Mouse (Mus musculus): ENCODE measurements at regions not wholly inside any gene's neighbourhood (a gene's known extent, or its start where the extent isn't known, plus 50 kb on each side); places are given as distances from the start of the nearest gene placed in this dataset.

DNA sequence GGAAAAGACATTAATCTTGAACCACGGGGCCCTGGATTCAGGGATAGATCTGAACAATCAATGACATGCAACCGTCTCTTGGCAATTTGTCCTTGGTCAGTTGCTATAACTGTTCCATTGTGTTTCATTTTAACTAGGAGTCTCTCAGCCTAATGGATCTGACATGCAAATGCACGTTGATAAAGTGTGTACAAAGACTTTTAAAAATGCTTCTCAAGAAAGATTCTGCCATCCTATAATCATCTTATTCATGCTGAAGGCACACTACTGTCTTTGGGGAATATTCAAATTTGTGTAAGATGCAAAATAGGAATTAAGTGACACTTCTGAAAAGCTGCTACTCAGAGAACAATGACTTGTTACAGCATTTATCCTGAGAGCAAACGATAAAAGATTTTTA is 252.3 kb downstream of the Hdgfl1 start:
- DNase-seq (ENCODE audit: low spot score): no peak
- H3K4me3 ChIP-seq: no peak overlapping the region
- H3K27ac ChIP-seq: no peak overlapping the region
- 90% methylated on average over 4 of the region's 4 CpGs for WGBS
- H3K4me1 ChIP-seq: no peaks in the 10 kb centered on the region
- H3K27me3 ChIP-seq (ENCODE audit: low read depth, poor library complexity, severe bottlenecking): no peaks in the 10 kb centered on the region
- no peaks in the 10 kb centered on the region for H3K9me3 ChIP-seq (replicated peaks)
- H3K36me3 ChIP-seq: no peaks in the 10 kb centered on the region

DNA sequence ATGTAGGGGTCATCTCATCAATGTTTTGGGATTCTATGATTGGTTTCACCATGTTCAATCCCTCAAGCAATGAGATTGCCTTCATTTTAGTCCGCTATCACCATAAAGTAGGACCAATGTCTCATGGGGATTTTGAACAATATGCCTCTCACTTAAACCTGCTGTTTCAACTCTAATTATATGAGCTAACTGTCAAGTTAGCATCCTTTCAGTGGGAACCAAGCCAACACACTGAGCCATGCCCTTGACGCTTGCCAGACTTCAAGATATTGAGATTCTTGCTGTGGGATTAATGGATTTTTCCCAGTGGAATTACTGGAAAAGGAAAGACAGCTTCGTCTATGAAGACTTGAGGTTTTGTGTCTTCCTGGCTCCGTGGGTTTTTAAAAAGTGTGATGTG is 259.5 kb downstream of the Hdgfl1 start:
- Histone ChIP-seq H3K36me3 (no peaks in the 10 kb centered on the region), H3K27ac (no peak overlapping the region), H3K4me1 (no peaks in the 10 kb centered on the region), H3K4me3 (no peak overlapping the region), H3K9me3 (replicated peaks) (no peaks in the 10 kb centered on the region), H3K27me3 (ENCODE audit: low read depth, poor library complexity, severe bottlenecking) (no peaks in the 10 kb centered on the region)
- WGBS: 89% methylated on average over 4 of the region's 4 CpGs
- DNase-seq (ENCODE audit: low spot score): no peak

DNA sequence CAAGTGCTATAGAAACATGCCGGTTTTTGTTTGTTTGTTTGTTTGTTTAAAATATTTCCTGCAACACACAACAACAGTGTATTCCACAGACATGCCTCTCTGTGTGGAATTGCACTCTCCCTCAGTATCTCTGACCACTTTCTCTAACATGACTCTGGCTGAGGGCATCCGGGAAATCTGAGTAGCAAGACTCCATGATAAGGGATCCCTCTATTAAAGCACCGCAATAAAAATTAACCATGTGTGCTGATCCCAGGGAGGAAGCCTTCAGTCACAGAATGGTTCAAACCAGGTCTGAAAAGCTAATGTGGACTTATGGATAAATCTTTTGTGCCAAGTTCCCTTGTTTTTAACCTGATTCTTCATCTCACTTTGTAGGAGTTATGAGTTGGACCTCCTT is 260.1 kb downstream of the Hdgfl1 start:
- no peak for DNase-seq (ENCODE audit: low spot score)
- H3K4me1 ChIP-seq: no peaks in the 10 kb centered on the region
- no peak overlapping the region for H3K27ac ChIP-seq
- H3K9me3 ChIP-seq (replicated peaks): no peaks in the 10 kb centered on the region
- no peaks in the 10 kb centered on the region for H3K27me3 ChIP-seq (ENCODE audit: low read depth, poor library complexity, severe bottlenecking)
- H3K4me3 ChIP-seq: no peak overlapping the region
- H3K36me3 ChIP-seq: no peaks in the 10 kb centered on the region
- WGBS: 90% methylated on average over 3 of the region's 3 CpGs

GRCm38 (mm10) chr13:26503744-26504143 is 266.2 kb downstream of the Hdgfl1 start:
- Histone ChIP-seq H3K9me3 (replicated peaks) (no peaks in the 10 kb centered on the region), H3K27me3 (ENCODE audit: low read depth, poor library complexity, severe bottlenecking) (no peaks in the 10 kb centered on the region), H3K36me3 (no peaks in the 10 kb centered on the region), H3K27ac (no peak overlapping the region), H3K4me1 (no peaks in the 10 kb centered on the region), H3K4me3 (no peak overlapping the region)
- WGBS: 98% methylated on average over 1 of the region's 1 CpGs
- no peak for DNase-seq (ENCODE audit: low spot score)

DNA sequence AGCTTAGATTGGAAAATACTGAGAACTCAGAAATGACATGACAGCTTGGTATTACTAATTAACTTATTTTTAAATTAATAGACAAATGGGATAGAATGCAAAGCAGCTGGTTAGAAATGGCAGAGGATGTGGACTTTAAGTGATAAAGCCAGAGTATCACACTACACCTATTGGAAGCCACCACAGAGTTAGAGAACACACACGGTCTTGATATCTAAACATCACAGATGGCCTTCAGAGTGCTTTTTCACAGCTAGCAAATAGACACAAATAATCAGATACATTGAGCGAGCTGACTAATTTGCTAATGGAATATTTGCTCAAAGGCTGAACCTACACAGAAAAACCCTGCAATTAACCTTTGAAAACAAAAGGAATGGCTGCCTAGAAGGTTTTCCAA is 272.9 kb downstream of the Hdgfl1 start:
- Histone ChIP-seq H3K4me3 (no peak overlapping the region), H3K27me3 (ENCODE audit: low read depth, poor library complexity, severe bottlenecking) (no peaks in the 10 kb centered on the region), H3K27ac (no peak overlapping the region), H3K36me3 (no peaks in the 10 kb centered on the region), H3K4me1 (no peaks in the 10 kb centered on the region), H3K9me3 (replicated peaks) (no peaks in the 10 kb centered on the region)
- no peak for DNase-seq (ENCODE audit: low spot score)
- 92% methylated on average over 2 of the region's 2 CpGs for WGBS

DNA sequence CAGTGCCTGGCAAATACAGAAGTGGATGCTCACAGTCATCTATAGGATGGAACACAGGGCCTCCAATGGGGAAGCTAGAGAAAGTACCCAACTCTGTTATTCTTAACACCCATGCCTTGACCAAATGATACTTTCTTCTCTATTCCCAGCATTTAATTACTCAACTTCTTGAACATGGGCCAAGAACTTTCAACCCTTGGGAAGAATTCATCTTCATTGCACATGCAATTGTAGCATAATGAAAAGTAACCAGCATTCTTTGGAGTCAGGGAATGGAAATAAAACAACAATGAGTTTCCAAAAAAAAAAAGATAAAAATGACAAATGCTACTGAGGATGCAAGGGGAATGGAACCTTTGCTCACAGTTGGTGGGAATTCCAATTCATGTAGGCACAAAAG is 274.1 kb downstream of the Hdgfl1 start:
- Histone ChIP-seq H3K27ac (no peak overlapping the region), H3K4me1 (no peaks in the 10 kb centered on the region), H3K9me3 (replicated peaks) (no peaks in the 10 kb centered on the region), H3K27me3 (ENCODE audit: low read depth, poor library complexity, severe bottlenecking) (no peaks in the 10 kb centered on the region), H3K4me3 (no peak overlapping the region), H3K36me3 (no peaks in the 10 kb centered on the region)
- no peak for DNase-seq (ENCODE audit: low spot score)

DNA sequence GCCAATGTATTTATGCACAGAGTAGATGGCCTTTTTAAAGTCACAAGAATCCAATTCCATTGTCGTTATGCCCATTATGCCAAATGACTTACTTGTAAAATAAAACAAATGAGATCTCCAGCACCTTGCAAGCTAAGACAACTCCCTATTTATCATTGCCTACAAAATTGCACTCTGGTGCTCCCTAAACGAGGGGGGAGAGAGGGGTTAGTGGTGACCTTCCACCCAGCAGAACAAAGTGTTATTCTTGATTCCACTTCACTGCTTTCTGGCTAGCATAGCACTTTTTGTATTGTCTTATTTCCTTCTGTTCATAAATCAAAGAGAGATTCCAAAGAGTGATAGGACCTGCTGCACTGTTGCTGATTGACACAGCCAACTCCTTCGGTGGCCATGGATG is 300.6 kb downstream of the Hdgfl1 start:
- no peaks in the 10 kb centered on the region for H3K36me3 ChIP-seq
- WGBS: 68% methylated on average over 3 of the region's 3 CpGs
- H3K4me3 ChIP-seq: no peak overlapping the region
- H3K27me3 ChIP-seq (ENCODE audit: low read depth, poor library complexity, severe bottlenecking): no peaks in the 10 kb centered on the region
- H3K4me1 ChIP-seq: no peaks in the 10 kb centered on the region
- DNase-seq (ENCODE audit: low spot score): no peak
- no peak overlapping the region for H3K27ac ChIP-seq
- no peaks in the 10 kb centered on the region for H3K9me3 ChIP-seq (replicated peaks)

DNA sequence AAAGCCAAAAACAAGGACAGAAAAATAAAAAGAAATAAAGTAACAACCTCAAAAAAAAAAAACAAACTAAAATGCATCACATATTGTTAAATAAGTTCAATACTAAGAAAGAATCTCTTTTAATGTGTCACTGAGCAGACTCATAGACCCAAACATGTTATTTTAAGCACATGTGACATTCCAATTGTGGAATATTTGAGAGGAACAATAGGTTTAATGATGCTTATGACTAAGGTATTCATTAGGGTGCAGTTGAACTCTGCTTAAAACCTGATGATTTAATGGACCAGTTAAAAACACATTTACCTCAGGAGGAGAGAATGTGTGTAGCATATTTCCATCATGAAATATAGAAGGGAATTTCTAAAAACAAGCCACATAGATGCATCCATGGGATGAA is 302.4 kb downstream of the Hdgfl1 start:
- Histone ChIP-seq H3K36me3 (no peaks in the 10 kb centered on the region), H3K27me3 (ENCODE audit: low read depth, poor library complexity, severe bottlenecking) (no peaks in the 10 kb centered on the region), H3K4me1 (no peaks in the 10 kb centered on the region), H3K9me3 (replicated peaks) (no peaks in the 10 kb centered on the region), H3K27ac (no peak overlapping the region), H3K4me3 (no peak overlapping the region)
- DNase-seq (ENCODE audit: low spot score): no peak

DNA sequence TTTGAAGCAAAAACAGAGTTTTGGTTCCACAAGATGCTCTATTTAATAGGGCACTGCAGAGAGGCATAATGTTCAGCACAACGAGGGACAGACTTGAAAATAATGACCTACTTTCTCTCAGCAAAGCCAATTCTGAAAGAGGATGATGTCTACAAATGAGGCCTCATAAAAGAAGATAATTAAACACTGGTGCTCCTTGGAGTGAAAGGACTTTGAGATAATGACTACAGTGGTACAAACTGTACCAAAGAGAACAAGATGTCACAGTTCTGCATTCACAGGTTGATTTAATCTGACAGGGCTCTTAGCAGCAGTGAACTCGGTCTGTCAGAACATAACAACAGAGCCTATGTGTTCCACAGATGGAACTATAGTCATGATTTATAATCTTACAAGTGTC is 305.4 kb downstream of the Hdgfl1 start:
- no peak for DNase-seq (ENCODE audit: low spot score)
- Histone ChIP-seq H3K9me3 (replicated peaks) (no peaks in the 10 kb centered on the region), H3K27me3 (ENCODE audit: low read depth, poor library complexity, severe bottlenecking) (no peaks in the 10 kb centered on the region), H3K4me1 (no peaks in the 10 kb centered on the region), H3K27ac (no peak overlapping the region), H3K4me3 (no peak overlapping the region), H3K36me3 (no peaks in the 10 kb centered on the region)
- 62% methylated on average over 2 of the region's 2 CpGs for WGBS

- Histone ChIP-seq H3K4me3 (no peak overlapping the region), H3K4me1 (no peaks in the 10 kb centered on the region), H3K36me3 (no peaks in the 10 kb centered on the region), H3K27me3 (ENCODE audit: low read depth, poor library complexity, severe bottlenecking) (no peaks in the 10 kb centered on the region), H3K27ac (no peak overlapping the region), H3K9me3 (replicated peaks) (no peaks in the 10 kb centered on the region)
- DNase-seq (ENCODE audit: low spot score): no peak
Observed at GRCm38 (mm10) chr13:26464096-26464495, 305.9 kb downstream of the Hdgfl1 start.

- WGBS: 83% methylated on average over 4 of the region's 4 CpGs
- DNase-seq (ENCODE audit: low spot score): no peak
- H3K4me1 ChIP-seq: no peaks in the 10 kb centered on the region
- H3K27me3 ChIP-seq (ENCODE audit: low read depth, poor library complexity, severe bottlenecking): no peaks in the 10 kb centered on the region
- no peak overlapping the region for H3K27ac ChIP-seq
- no peaks in the 10 kb centered on the region for H3K9me3 ChIP-seq (replicated peaks)
- H3K4me3 ChIP-seq: no peak overlapping the region
- no peaks in the 10 kb centered on the region for H3K36me3 ChIP-seq
Observed at GRCm38 (mm10) chr13:26457487-26458253, 312.3 kb downstream of the Hdgfl1 start.

- Histone ChIP-seq H3K36me3 (no peaks in the 10 kb centered on the region), H3K27ac (no peak overlapping the region), H3K27me3 (ENCODE audit: low read depth, poor library complexity, severe bottlenecking) (no peaks in the 10 kb centered on the region), H3K4me3 (no peak overlapping the region), H3K4me1 (no peaks in the 10 kb centered on the region), H3K9me3 (replicated peaks) (no peaks in the 10 kb centered on the region)
- WGBS: 84% methylated on average over 4 of the region's 4 CpGs
- DNase-seq (ENCODE audit: low spot score): no peak
Observed at GRCm38 (mm10) chr13:26426639-26427038, 343.3 kb downstream of the Hdgfl1 start.

GRCm38 (mm10) chr13:26424513-26424912 is 345.5 kb downstream of the Hdgfl1 start:
- no peak overlapping the region for H3K4me3 ChIP-seq
- no peak for DNase-seq (ENCODE audit: low spot score)
- no peaks in the 10 kb centered on the region for H3K9me3 ChIP-seq (replicated peaks)
- no peaks in the 10 kb centered on the region for H3K36me3 ChIP-seq
- H3K27ac ChIP-seq: no peak overlapping the region
- H3K4me1 ChIP-seq: no peaks in the 10 kb centered on the region
- WGBS: 81% methylated on average over 1 of the region's 1 CpGs
- H3K27me3 ChIP-seq (ENCODE audit: low read depth, poor library complexity, severe bottlenecking): no peaks in the 10 kb centered on the region

- no peaks in the 10 kb centered on the region for H3K27me3 ChIP-seq (ENCODE audit: low read depth, poor library complexity, severe bottlenecking)
Observed at GRCm38 (mm10) chr13:26405757-26406156, 364.2 kb downstream of the Hdgfl1 start.

More at GRCm38 (mm10) chr13:26405757-26406156, 364.2 kb downstream of the Hdgfl1 start:
- Histone ChIP-seq H3K36me3 (no peaks in the 10 kb centered on the region), H3K4me1 (0 out of 2 replicates have a peak, but pooled peaks cover 3% of the 10 kb centered on the region), H3K9me3 (replicated peaks) (no peaks in the 10 kb centered on the region), H3K27ac (no peak overlapping the region), H3K4me3 (no peak overlapping the region)
- DNase-seq (ENCODE audit: low spot score): no peak

All from limb, embryonic 10.5 days (tissue).